Mouse (Mus musculus) megakaryocyte, embryonic 14.5 days (primary cell): Measurements from ENCODE around the gene Prrc2a. TPM values are rescaled to one million over a fixed set of nuclear protein-coding genes. Genes with fewer than 3 reads are reported as not detected.

Source experiments
- H3K27me3 ChIP-seq: replicated peaks from 2 replicates; pipeline ENCODE3; 2012; ENCODE audit warnings: inconsistent platforms
- H3K36me3 ChIP-seq: replicated peaks from 2 replicates; pipeline ENCODE3; 2012; ENCODE audit warnings: low read length, inconsistent platforms, mixed read lengths
- H3K4me1 ChIP-seq: 2 replicates; pipeline ENCODE4 v1.6.1; 2012; ENCODE audit warnings: inconsistent platforms
- H3K4me3 ChIP-seq: replicated peaks from 2 replicates; pipeline ENCODE3; 2012; ENCODE audit warnings: moderate library complexity, mild to moderate bottlenecking, inconsistent platforms
- H3K9me3 ChIP-seq: 2 replicates; pipeline ENCODE4 v1.6.1; 2012; ENCODE audit warnings: inconsistent platforms
- FLI1 ChIP-seq: IDR thresholded peaks from 2 replicates; pipeline ENCODE4 v1.6.1; 2012; ENCODE audit warnings: low read length, inconsistent platforms, mixed read lengths
- GATA1 ChIP-seq: IDR thresholded peaks from 3 replicates; pipeline ENCODE4 v1.6.1; 2012; ENCODE audit warnings: mixed read lengths, low read length, inconsistent platforms, borderline replicate concordance
- polyA plus RNA-seq: library from polyadenylated mRNA; stranded (reverse); fragments of >175 nt; gene quantifications from 2 replicates; pipeline ENCODE4 v1.2.3, GENCODE M21; 2012; ENCODE audit warnings: low replicate concordance; ENCODE audit not compliant: insufficient read depth

Prrc2a gene
- polyA plus RNA-seq, 1 experiment, result 1,080 TPM

DNA sequence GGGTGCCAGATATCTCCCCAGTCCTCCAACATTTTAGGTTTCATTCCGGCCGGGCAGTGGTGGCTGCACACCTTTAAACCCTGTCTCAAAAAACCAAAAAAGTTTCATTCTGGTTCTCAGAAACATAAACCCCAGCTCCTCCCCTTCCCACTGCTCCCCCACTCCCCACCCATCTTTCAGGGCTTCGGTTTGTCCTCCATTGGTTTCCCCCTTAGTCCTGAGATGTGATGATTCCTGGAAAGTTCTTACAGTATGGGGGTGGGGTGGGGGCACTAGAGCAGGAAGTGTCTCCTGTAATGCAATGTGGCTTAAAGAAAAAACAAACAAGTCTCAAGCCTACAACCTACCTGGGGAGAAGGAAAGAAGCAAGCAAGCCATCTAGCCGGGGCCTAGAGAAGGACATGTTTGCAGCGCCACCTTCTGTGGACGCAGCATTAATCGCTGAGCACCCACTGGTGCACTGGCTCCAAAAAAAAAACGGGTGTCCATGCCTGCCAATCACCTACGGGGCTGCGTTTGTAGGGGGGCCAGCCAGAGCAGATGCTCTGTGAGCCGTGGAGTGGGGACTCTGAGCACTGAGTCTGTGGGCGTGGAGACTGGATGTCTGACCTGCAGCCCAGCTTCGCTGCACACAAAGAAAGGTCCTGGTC, 58.8 kb downstream of the Prrc2a start:
- Histone ChIP-seq H3K9me3 (no peaks in the 10 kb centered on the region), H3K4me1 (peaks cover 61% of the 10 kb centered on the region), H3K4me3 (peak overlapping the region; percentile 51), H3K27me3 (peaks cover 10% of the 10 kb centered on the region), H3K36me3 (peaks cover 42% of the 10 kb centered on the region)
- TF ChIP-seq FLI1, result no peak
- no peak for TF ChIP-seq GATA1

- Histone ChIP-seq H3K9me3 (no peaks in the 10 kb centered on the region), H3K4me1 (peaks cover 67% of the 10 kb centered on the region), H3K36me3 (peaks cover 53% of the 10 kb centered on the region), H3K4me3 (peak overlapping the region; percentile 65), H3K27me3 (peaks cover 5% of the 10 kb centered on the region)
- TF ChIP-seq FLI1, result no peak
These were observed 59.9 kb downstream of the Prrc2a start for GRCm38 (mm10) chr17:35104754-35105153.

GRCm38 (mm10) chr17:35104079-35104478, 60.6 kb downstream of the Prrc2a start:
- Histone ChIP-seq H3K4me3 (no peak overlapping the region), H3K4me1 (peaks cover 74% of the 10 kb centered on the region), H3K36me3 (peaks cover 60% of the 10 kb centered on the region), H3K9me3 (no peaks in the 10 kb centered on the region), H3K27me3 (peaks cover 3% of the 10 kb centered on the region)
- TF ChIP-seq FLI1 (no peak), GATA1 (no peak)

- Histone ChIP-seq H3K9me3 (no peaks in the 10 kb centered on the region), H3K36me3 (peaks cover 68% of the 10 kb centered on the region), H3K4me1 (peaks cover 78% of the 10 kb centered on the region), H3K27me3 (no peaks in the 10 kb centered on the region), H3K4me3 (no peak overlapping the region)
- TF ChIP-seq FLI1 (no peak), GATA1 (no peak)
These were observed 61.4 kb downstream of the Prrc2a start for GRCm38 (mm10) chr17:35103221-35103690.

- Histone ChIP-seq H3K9me3 (no peaks in the 10 kb centered on the region), H3K36me3 (peaks cover 78% of the 10 kb centered on the region), H3K27me3 (no peaks in the 10 kb centered on the region), H3K4me1 (peaks cover 81% of the 10 kb centered on the region), H3K4me3 (peak overlapping the region; percentile 38)
- TF ChIP-seq GATA1 (no peak), FLI1 (no peak)
These were observed 62.4 kb downstream of the Prrc2a start for GRCm38 (mm10) chr17:35102299-35102698.

DNA sequence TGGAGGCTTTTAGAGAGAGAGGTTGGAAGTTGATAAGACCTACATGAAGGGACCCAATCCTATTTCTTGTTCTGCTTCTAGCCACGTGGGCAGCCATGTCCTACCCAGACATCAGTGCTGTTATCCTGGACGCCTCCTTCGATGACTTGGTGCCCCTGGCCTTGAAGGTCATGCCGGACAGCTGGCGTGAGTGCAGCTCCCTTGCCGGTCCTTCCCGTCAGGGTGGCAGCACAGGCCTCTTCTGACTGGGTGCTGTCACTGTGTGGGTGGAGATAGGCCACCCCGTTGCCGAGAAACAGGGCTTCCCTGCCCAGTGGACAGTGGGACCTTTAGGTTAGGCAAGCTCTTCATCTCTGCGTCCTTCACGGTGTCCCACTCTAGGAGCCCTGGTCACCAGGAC, 63.5 kb downstream of the Prrc2a start:
- H3K36me3 ChIP-seq, result peaks cover 89% of the 10 kb centered on the region
- peaks cover 88% of the 10 kb centered on the region for H3K4me1 ChIP-seq
- no peaks in the 10 kb centered on the region for H3K27me3 ChIP-seq
- no peaks in the 10 kb centered on the region for H3K9me3 ChIP-seq
- TF ChIP-seq GATA1 (no peak), FLI1 (no peak)
- H3K4me3 ChIP-seq, result no peak overlapping the region

DNA sequence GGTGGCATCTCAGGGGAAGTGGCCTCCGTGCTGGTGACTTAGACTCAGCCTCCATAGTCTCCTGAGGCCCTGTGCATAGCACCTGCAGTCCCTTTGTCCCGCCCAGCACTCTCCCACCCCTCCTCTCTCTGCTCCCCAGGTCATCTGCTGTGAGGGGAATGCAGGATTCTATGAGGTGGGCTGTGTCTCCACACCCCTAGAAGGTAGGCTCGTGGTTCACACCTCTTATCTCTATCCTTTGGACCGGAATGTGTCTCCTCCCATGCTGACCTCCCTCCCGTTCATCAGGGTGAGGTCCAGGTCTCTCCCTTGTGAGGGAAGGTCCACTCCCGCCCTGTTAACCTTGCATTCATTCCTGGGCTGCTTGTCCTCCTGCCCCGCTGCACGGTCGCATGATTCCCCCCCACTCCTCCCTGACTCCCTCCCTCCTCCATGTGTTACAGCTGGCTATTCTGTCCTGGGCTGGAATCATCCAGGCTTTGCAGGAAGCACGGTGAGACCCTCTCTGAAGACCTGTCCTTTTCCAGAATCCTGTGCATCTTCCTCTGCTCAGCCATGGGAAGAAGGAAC, 64.4 kb downstream of the Prrc2a start:
- Histone ChIP-seq H3K36me3 (peaks cover 98% of the 10 kb centered on the region), H3K9me3 (no peaks in the 10 kb centered on the region), H3K27me3 (no peaks in the 10 kb centered on the region), H3K4me1 (peaks cover 79% of the 10 kb centered on the region), H3K4me3 (no peak overlapping the region)
- no peak for TF ChIP-seq GATA1
- TF ChIP-seq FLI1, result no peak

Other genes with a start within 250 kb of the Prrc2a start
- gene Neu1, start 233.6 kb downstream of the Prrc2a start, polyA plus RNA-seq, result 12.4 and 41.3 TPM in 2 replicates
- gene Hspa1b, start 205.7 kb downstream of the Prrc2a start, polyA plus RNA-seq, result 4.5 and 7.2 TPM in 2 replicates
- gene Gm20481, start 195.0 kb downstream of the Prrc2a start, polyA plus RNA-seq, result not detected in 2 replicates
- 1.5 and 2.0 TPM in 2 replicates for gene Hspa1a, start 192.7 kb downstream of the Prrc2a start, polyA plus RNA-seq
- not detected in 2 replicates for gene Hspa1l, start 192.2 kb downstream of the Prrc2a start, polyA plus RNA-seq
- 64.3 and 95.0 TPM in 2 replicates for gene Lsm2, start 183.0 kb downstream of the Prrc2a start, polyA plus RNA-seq
- 188 and 650 TPM in 2 replicates for gene Vars, start 163.9 kb downstream of the Prrc2a start, polyA plus RNA-seq
- 0.38 and 0.40 TPM in 2 replicates for gene Vwa7, start 148.3 kb downstream of the Prrc2a start, polyA plus RNA-seq
- gene Sapcd1, start 136.9 kb downstream of the Prrc2a start, polyA plus RNA-seq, result 4.1 and 5.4 TPM in 2 replicates
- gene Msh5, start 118.2 kb downstream of the Prrc2a start, polyA plus RNA-seq, result 10.5 and 10.9 TPM in 2 replicates
- gene Clic1, start 114.9 kb downstream of the Prrc2a start, polyA plus RNA-seq, result 244 and 373 TPM in 2 replicates
- gene Ddah2, start 105.9 kb downstream of the Prrc2a start, polyA plus RNA-seq, result 30.5 and 36.5 TPM in 2 replicates
- gene Ly6g6c, start 99.5 kb downstream of the Prrc2a start, polyA plus RNA-seq, result 14.8 and 15.5 TPM in 2 replicates
- gene Mpig6b, start 98.7 kb downstream of the Prrc2a start, polyA plus RNA-seq, result 53.5 and 66.3 TPM in 2 replicates
- not detected in 2 replicates for gene Ly6g6e, start 88.0 kb downstream of the Prrc2a start, polyA plus RNA-seq
- gene Ly6g6d, start 86.8 kb downstream of the Prrc2a start, polyA plus RNA-seq, result 79.9 and 106 TPM in 2 replicates
- 517 and 745 TPM in 2 replicates for gene Ly6g6f, start 79.3 kb downstream of the Prrc2a start, polyA plus RNA-seq
- 211 and 290 TPM in 2 replicates for gene Abhd16a, start 75.6 kb downstream of the Prrc2a start, polyA plus RNA-seq
- not detected in 2 replicates for gene Ly6g5c, start 56.6 kb downstream of the Prrc2a start, polyA plus RNA-seq
- 0.23 TPM in 1 of 2 replicates, not detected in the other for gene Ly6g5b, start 49.5 kb downstream of the Prrc2a start, polyA plus RNA-seq
- gene Gpank1, start 43.4 kb downstream of the Prrc2a start, polyA plus RNA-seq, result 46.5 and 57.4 TPM in 2 replicates
- 75.6 and 82.2 TPM in 2 replicates for gene Csnk2b, start 42.8 kb downstream of the Prrc2a start, polyA plus RNA-seq
- gene D17H6S53E, start 38.5 kb downstream of the Prrc2a start, polyA plus RNA-seq, result 3.2 and 6.1 TPM in 2 replicates
- gene Apom, start 32.8 kb downstream of the Prrc2a start, polyA plus RNA-seq, result not detected in 2 replicates
- 613 and 1,584 TPM in 2 replicates for gene Bag6, start 29.7 kb downstream of the Prrc2a start, polyA plus RNA-seq
- 2.5 and 22.3 TPM in 2 replicates for gene Aif1, start 11.2 kb upstream of the Prrc2a start, polyA plus RNA-seq
- gene Lst1, start 23.5 kb upstream of the Prrc2a start, polyA plus RNA-seq, result 5.9 and 24.8 TPM in 2 replicates
- gene Ltb, start 29.5 kb upstream of the Prrc2a start, polyA plus RNA-seq, result 12.1 TPM in 1 of 2 replicates, not detected in the other
- 2.9 and 3.5 TPM in 2 replicates for gene Tnf, start 37.1 kb upstream of the Prrc2a start, polyA plus RNA-seq
- 0.85 TPM in 1 of 2 replicates, not detected in the other for gene Lta, start 40.5 kb upstream of the Prrc2a start, polyA plus RNA-seq
- gene Gm16181, start 55.9 kb upstream of the Prrc2a start, polyA plus RNA-seq, result not detected in 2 replicates
- 0.86 TPM in 1 of 2 replicates, not detected in the other for gene Atp6v1g2, start 68.8 kb upstream of the Prrc2a start, polyA plus RNA-seq
- 31.8 and 57.1 TPM in 2 replicates for gene Nfkbil1, start 70.9 kb upstream of the Prrc2a start, polyA plus RNA-seq
- gene Ddx39b, start 76.8 kb upstream of the Prrc2a start, polyA plus RNA-seq, result 83.5 and 158 TPM in 2 replicates
- 170 and 362 TPM in 2 replicates for gene H2-D1, start 97.8 kb upstream of the Prrc2a start, polyA plus RNA-seq
- gene H2-Q1, start 155.5 kb upstream of the Prrc2a start, polyA plus RNA-seq, result 1.5 and 7.3 TPM in 2 replicates
- 6.7 TPM in 1 of 2 replicates, not detected in the other for gene H2-Q2, start 177.3 kb upstream of the Prrc2a start, polyA plus RNA-seq
- 13.9 and 46.4 TPM in 2 replicates for gene H2-Q4, start 214.7 kb upstream of the Prrc2a start, polyA plus RNA-seq